Mouse (Mus musculus): Measurements from ENCODE around the gene Pdia6.

The Pdia6 gene

GRCm38 (mm10) chr12:17265971-17266672 is at the start of gene Pdia6:
Gene Pdia6, plus strand, starts transcription at chr12:17266545.
- in situ Hi-C loops (cut with MboI, MseI): no loop called here

DNA sequence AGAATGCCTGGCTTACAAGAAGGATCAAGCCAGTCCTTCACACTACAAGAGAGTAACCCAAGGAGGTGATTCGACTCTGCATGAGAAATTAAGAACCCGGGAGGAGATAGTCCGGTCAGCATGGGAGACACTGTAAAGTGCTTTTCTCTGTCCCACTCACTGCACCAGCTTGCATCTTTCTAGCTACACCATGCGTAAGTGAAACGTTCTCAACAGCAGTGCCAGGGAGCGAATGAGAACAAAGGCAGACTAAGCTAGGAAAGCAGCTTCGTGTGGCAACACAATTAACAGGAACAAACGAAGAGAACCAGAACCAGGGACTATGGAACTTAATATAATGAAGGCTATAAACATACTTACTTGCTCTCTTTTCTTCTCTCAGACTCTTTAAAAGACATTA is 48.0 kb upstream of the Pdia6 start:
- in situ Hi-C loops (cut with MboI, MseI): no loop called here

DNA sequence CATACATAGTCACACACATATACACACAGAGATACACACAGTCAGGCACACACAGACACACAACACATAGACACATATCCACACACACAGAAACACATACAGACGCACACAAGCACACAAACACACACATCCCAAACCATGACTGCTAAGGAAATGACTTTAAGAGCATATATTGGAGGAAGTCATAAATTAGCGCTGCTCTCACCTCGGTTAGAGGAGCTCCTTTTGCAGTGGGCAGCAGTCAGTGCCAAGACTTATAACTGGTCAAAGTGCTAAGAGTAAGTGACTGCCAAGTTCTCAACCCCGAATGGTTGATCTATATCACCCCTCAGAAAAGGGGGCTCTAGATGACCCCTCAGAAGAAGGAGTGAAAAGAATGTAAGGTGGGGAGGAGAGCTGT is 47.2 kb upstream of the Pdia6 start:
- in situ Hi-C loops (cut with MboI, MseI): no loop called here

DNA sequence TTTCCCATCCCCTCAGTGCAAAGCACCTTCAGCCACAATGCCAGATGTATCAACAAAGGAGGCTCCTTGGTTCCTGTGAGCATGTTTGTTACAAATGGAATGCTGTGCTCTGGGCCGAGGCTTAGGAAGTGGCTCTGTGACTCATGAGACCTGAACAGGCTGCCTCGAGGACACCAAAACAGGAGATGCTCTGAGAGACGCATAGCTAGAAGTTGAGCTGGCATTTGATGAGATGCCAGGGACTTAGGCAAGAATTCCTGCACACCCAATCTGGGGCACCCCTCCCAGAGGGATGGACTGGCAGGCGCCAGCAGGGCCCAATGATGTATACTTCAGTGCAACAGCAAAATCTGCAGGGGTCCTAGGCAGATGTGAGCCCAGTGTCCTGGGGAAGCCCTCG is 45.7 kb upstream of the Pdia6 start:
- in situ Hi-C loops (cut with MboI, MseI): no loop called here

- in situ Hi-C loops (cut with MboI, MseI): no loop called here
Observed at GRCm38 (mm10) chr12:17221891-17222428, 44.4 kb upstream of the Pdia6 start.

DNA sequence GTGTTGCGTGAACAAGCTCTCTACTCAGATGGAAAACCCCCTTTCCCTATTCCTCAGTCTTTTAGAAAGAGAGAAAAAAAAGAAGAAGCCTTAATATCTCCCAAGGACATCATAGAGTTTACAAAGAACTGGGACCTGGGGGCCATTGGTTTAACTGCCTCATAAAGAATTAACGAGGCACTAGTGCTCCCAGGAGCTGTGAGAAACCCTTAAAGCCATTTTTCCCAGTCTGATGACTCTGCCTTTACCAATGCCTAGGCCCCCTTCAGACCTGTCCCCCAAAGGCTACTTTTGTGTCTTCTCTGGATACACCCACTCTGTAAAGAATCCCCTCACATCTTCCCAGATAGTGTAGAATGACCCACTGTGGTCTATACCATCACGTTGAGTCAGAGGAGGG is 43.3 kb upstream of the Pdia6 start:
- in situ Hi-C loops (cut with MboI, MseI): no loop called here

- in situ Hi-C loops (cut with MboI, MseI): no loop called here
Observed at GRCm38 (mm10) chr12:17225012-17225411, 41.3 kb upstream of the Pdia6 start.

- in situ Hi-C loops (cut with MboI, MseI): no loop called here
Observed at GRCm38 (mm10) chr12:17227903-17228302, 38.4 kb upstream of the Pdia6 start.

- in situ Hi-C loops (cut with MboI, MseI): no loop called here
Observed at GRCm38 (mm10) chr12:17230581-17230980, 35.8 kb upstream of the Pdia6 start.

DNA sequence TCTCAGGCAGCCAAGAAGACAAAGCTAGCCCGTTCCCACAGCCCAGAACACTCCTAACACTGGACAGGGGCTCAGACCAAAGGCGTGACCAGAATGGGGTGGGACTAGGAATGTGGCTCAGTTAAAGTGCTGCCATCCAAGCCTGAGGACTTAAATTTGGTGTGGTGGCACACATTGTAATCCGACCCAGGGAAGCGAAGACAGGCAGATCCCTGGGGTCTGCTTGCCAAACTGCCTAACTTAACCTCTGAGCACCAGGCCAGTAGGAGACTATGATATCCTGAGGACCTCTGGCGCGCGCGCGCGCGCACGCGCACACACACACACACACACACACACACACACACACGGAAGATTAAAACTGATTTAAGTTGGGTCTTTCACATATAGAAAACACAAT is 34.8 kb upstream of the Pdia6 start:
- in situ Hi-C loops (cut with MboI, MseI): no loop called here

GRCm38 (mm10) chr12:17235535-17236313 is 30.6 kb upstream of the Pdia6 start:
- in situ Hi-C loops (cut with MboI, MseI): no loop called here

GRCm38 (mm10) chr12:17238588-17239427 is 27.5 kb upstream of the Pdia6 start:
- in situ Hi-C loops (cut with MboI, MseI): no loop called here

GRCm38 (mm10) chr12:17239428-17239688 is 27.0 kb upstream of the Pdia6 start:
- in situ Hi-C loops (cut with MboI, MseI): no loop called here

DNA sequence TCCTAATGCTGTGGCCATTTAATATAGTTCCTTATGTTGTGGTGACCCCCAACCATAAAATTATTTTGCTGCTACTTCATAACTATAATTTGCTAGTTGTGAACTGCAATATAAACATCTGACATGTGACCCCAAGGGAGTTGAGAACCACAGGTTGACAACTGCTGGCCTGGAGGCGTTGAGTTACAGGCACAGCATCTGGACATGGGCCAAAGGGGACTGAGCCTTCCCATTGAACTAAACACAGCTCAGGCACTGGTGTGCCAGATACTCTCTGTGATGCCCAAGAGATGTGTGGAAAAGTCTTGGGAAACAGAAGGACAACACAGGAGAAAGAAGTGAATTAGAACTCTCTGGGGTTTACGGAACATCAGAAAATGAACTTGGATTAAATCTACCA is 25.3 kb upstream of the Pdia6 start:
- in situ Hi-C loops (cut with MboI, MseI): no loop called here

DNA sequence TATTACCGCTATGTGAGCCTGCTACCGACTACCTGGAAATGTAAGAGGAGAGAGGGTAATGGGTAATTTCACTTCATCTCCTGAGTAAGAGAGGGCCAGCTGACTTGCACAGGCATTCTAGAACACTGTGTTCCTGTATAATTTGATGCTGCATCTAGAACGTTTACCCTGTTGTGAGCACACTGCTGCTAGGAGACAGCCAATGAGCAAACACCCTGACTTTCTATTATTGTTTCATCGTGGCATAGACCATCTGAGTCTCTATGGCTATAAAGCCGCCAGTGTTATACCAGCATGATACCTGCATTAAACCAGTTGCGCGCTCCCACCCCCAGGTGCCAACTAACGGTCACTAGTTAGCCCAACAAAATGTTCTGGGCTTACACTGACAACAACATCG is 24.7 kb upstream of the Pdia6 start:
- in situ Hi-C loops (cut with MboI, MseI): no loop called here

DNA sequence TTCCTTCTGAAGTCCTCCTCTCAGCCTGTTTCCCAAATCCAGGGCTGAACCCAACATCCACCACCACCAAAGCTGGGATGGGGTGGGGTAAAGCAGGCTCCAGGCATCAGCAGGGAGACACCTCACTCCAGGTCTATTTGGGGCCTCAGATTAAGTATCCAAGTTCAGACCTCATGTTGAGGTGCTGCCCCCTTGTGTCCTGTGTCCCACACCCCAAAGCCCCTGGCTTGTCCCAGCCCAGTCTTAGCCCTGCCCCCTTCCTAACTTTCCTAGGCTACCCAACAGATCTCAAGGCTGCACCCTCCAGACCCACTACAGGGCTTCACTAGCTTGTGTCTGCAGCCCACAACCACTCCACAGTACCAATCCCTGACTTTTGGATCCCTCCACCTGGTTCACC is 24.3 kb upstream of the Pdia6 start:
- in situ Hi-C loops (cut with MboI, MseI): no loop called here

- in situ Hi-C loops (cut with MboI, MseI): no loop called here
Observed at GRCm38 (mm10) chr12:17250962-17251361, 15.4 kb upstream of the Pdia6 start.

DNA sequence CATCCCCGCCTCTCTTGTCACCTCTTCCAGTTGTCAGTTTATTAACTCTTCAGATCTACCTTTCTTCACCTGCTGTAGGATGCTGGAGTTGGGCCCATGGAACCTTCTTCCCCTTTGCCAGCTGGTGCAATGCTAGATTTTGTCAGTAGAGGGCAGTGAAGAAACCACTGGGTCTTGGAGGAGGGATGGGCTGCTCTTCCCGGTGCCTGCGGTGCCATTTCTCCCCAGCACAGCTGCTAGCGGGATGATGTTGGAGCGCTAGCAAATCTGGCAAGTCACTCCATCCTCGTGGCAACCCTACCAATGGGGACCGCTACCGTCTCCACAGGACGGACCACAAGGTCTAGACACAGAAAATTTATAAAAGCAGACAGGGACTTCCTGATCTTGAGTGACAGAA is 13.3 kb upstream of the Pdia6 start:
- in situ Hi-C loops (cut with MboI, MseI): no loop called here

DNA sequence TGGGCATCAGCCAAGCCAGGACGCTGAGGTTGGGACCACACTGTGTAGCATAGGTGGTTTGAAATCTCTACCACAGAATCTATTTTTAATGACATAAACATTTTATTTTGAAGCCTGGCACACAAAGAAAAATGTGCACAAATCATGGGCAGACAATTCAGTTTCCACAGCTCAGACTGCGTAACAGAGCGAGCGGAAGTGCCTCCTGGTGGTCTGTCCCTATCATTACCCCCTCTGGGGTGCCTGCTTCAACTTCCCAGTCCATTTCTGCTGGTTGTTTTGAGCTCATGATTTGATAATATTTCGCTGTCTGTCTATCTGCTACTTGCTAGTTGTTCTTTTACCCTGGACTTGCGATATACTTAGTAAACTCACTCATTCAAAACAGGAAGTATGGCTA is 10.7 kb upstream of the Pdia6 start:
- in situ Hi-C loops (cut with MboI, MseI): loop anchor here (5.0 kb wide), 1 partner anchor 238 kb away; no protein-coding TSS in a partner anchor

GRCm38 (mm10) chr12:17256905-17257304 is 9.4 kb upstream of the Pdia6 start:
- in situ Hi-C loops (cut with MboI, MseI): loop anchor here (5.0 kb wide), 1 partner anchor 240 kb away; no protein-coding TSS in a partner anchor

DNA sequence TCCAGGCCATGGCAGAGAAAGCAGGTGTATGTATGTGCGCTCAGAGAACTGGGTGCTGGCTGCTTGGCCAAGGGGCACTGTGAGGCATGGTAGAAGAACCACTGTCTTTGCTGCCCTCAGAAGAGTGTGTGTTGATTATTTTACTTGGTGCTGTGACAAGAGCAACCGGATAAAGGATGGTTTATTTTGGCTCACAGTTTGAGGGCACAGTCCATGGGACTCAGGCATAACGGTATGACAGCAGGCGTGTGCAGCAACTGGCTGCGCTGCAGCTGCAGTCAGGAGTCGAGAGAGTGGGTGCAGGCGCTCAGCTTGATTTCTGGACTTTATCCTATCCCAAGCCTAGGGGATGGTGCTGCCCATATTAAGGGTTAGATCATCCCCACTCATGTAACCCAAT is 7.9 kb upstream of the Pdia6 start:
- in situ Hi-C loops (cut with MboI, MseI): loop anchor here (5.0 kb wide), 1 partner anchor 241 kb away; no protein-coding TSS in a partner anchor

- in situ Hi-C loops (cut with MboI, MseI): no loop called here
Observed at GRCm38 (mm10) chr12:17261005-17261404, 5.3 kb upstream of the Pdia6 start.

All from regulatory T cell (primary cell).